Mouse (Mus musculus) ES-E14 (cell line): ENCODE measurements around the gene Abhd5.

Experiments used
- CHD2 ChIP-seq: IDR thresholded peaks from 2 replicates; pipeline ENCODE4 v1.6.1; 2014; ENCODE audit warnings: mild to moderate bottlenecking, low read depth, low read length, inconsistent platforms
- MAFK ChIP-seq: IDR thresholded peaks from 2 replicates; pipeline ENCODE4 v1.6.1; 2014; ENCODE audit warnings: mild to moderate bottlenecking, low read depth, low read length, inconsistent platforms; ENCODE audit not compliant: insufficient read depth
- ZC3H11A ChIP-seq: IDR thresholded peaks from 2 replicates; pipeline ENCODE4 v1.6.1; 2012; ENCODE audit warnings: low read depth, mild to moderate bottlenecking, inconsistent platforms, low read length, borderline replicate concordance
- ZNF384 ChIP-seq: IDR thresholded peaks from 2 replicates; pipeline ENCODE4 v1.6.1; 2012; ENCODE audit warnings: low read depth, low read length, inconsistent platforms

GRCm38 (mm10) chr9:122320626-122321025 lies 30.8 kb upstream of the Abhd5 start:
- TF ChIP-seq ZNF384 (no peak), ZC3H11A (no peak), MAFK (no peak), CHD2 (no peak)
